Mouse (Mus musculus) MEL (cell line): ENCODE measurements around the gene Siah1a.

Experiments used
- CTCF ChIP-seq, 3 experiments: IDR thresholded peaks in 2 of 3; conservative IDR thresholded peaks in 1 of 3; 2 replicates each; pipeline ENCODE4 v1.5.1; 2011 to 2012; ENCODE audit warnings: low read length in 3 of 3, low read depth in 2 of 3, mild to moderate bottlenecking in 2 of 3, improper control_type of control experiment in 1 of 3, inconsistent platforms in 1 of 3, mixed read lengths in 1 of 3, moderate library complexity in 1 of 3; ENCODE audit not compliant: control insufficient read depth in 1 of 3, insufficient read depth in 1 of 3, poor library complexity in 1 of 3, severe bottlenecking in 1 of 3
- EP300 ChIP-seq, 2 experiments: IDR thresholded peaks; 2 replicates each; pipeline ENCODE4 v1.6.1; 2011; ENCODE audit warnings: improper control_type of control experiment in 2 of 2, low read length in 2 of 2, low read depth in 1 of 2, mild to moderate bottlenecking in 1 of 2
- GATA1 ChIP-seq: IDR thresholded peaks from 2 replicates; pipeline ENCODE4 v1.6.1; 2011; ENCODE audit warnings: low read depth, low read length, improper control_type of control experiment
- TBP ChIP-seq: IDR thresholded peaks from 2 replicates; pipeline ENCODE4 v1.8.0; 2011; ENCODE audit warnings: low read depth, low read length, improper control_type of control experiment
- ZMIZ1 ChIP-seq: IDR thresholded peaks from 2 replicates; pipeline ENCODE4 v1.6.1; 2012; ENCODE audit warnings: low read depth, mild to moderate bottlenecking, inconsistent platforms, low read length, improper control_type of control experiment, moderate library complexity

GRCm38 (mm10) chr8:86749842-86750241 is 4.1 kb upstream of the Siah1a start:
- TF ChIP-seq GATA1 (no peak), CTCF (IDR thresholded peaks at IDR 0.05 in 2 of 3, conservative IDR thresholded peaks at IDR 0.05 in 1 of 3; ENCODE audit: control insufficient read depth in 1 of 3, insufficient read depth in 1 of 3, low read depth in 2 of 3, low read length in 3 of 3, poor library complexity in 1 of 3, severe bottlenecking in 1 of 3) (no peak), EP300 (IDR thresholded peaks at IDR 0.05; ENCODE audit: low read depth in 1 of 2, low read length in 2 of 2) (no peak), ZMIZ1 (no peak), TBP (no peak)
